Mouse (Mus musculus): ENCODE results near the gene Gm12166. TPM values are rescaled to one million over a fixed set of nuclear protein-coding genes. Genes with fewer than 3 reads are reported as not detected.
"Not testable (repeated sequence)": the region's sequence is repeated elsewhere in the genome, so short reads cannot be mapped to it uniquely, and the experiment has no call there.

Gene Gm12166
- polyA plus RNA-seq, 1 experiment: 25.3 TPM

GRCm38 (mm10) chr11:46055896-46056769 lies 4.0 kb upstream of the Gm12166 start, which contains the start of gene Adam19:
Gene Adam19, plus strand, starts transcription at chr11:46055992.
- Histone ChIP-seq H3K4me3 (ENCODE audit: low read depth, low read length) (peak within 1 kb of the TSS; percentile 82), H3K27ac (ENCODE audit: insufficient read depth, low read depth, low read length) (peak within 1 kb of the TSS; percentile 78)
- WGBS: 3% methylated on average over 51 of the region's 51 CpGs

GRCm38 (mm10) chr11:46054911-46055895 lies 3.1 kb upstream of the Gm12166 start:
- no peaks in the 10 kb centered on the region; the same call in 1 of the 2 replicates for H3K4me1 ChIP-seq (ENCODE audit: control insufficient read depth, insufficient read depth, insufficient read length, low read length)
- TF ChIP-seq CTCF (IDR thresholded peaks at IDR 0.05; ENCODE audit: extremely low read depth, insufficient read length, insufficient replicate concordance, low read depth, low read length) (no peak), POLR2A (IDR thresholded peaks at IDR 0.05; ENCODE audit: low read depth, low read length) (no peak)
- 22% methylated on average over 13 of the region's 13 CpGs for WGBS
- H3K36me3 ChIP-seq (ENCODE audit: control insufficient read depth, insufficient read depth, low read length): no peaks in the 10 kb centered on the region
- peaks cover 11% of the 10 kb centered on the region for H3K27me3 ChIP-seq (ENCODE audit: control insufficient read depth, insufficient read depth, low read length)
- H3K4me3 ChIP-seq (ENCODE audit: low read depth, low read length): peak overlapping the region; percentile 82
- H3K27ac ChIP-seq (ENCODE audit: insufficient read depth, low read depth, low read length): peak overlapping the region; percentile 42; the same call in 1 of the 2 replicates

More at GRCm38 (mm10) chr11:46055896-46056769, 4.0 kb upstream of the Gm12166 start, which contains the start of gene Adam19:
- no peaks in the 10 kb centered on the region; the same call in 1 of the 2 replicates for H3K4me1 ChIP-seq (ENCODE audit: control insufficient read depth, insufficient read depth, insufficient read length, low read length)
- peaks cover 11% of the 10 kb centered on the region for H3K27me3 ChIP-seq (ENCODE audit: control insufficient read depth, insufficient read depth, low read length)
- TF ChIP-seq POLR2A (IDR thresholded peaks at IDR 0.05; ENCODE audit: low read depth, low read length) (peak; percentile 77), CTCF (IDR thresholded peaks at IDR 0.05; ENCODE audit: extremely low read depth, insufficient read length, insufficient replicate concordance, low read depth, low read length) (no peak)
- no peaks in the 10 kb centered on the region for H3K36me3 ChIP-seq (ENCODE audit: control insufficient read depth, insufficient read depth, low read length)

- TF ChIP-seq POLR2A (IDR thresholded peaks at IDR 0.05; ENCODE audit: low read depth, low read length) (no peak), CTCF (IDR thresholded peaks at IDR 0.05; ENCODE audit: extremely low read depth, insufficient read length, insufficient replicate concordance, low read depth, low read length) (no peak)
- Histone ChIP-seq H3K27me3 (ENCODE audit: control insufficient read depth, insufficient read depth, low read length) (peaks cover 11% of the 10 kb centered on the region), H3K36me3 (ENCODE audit: control insufficient read depth, insufficient read depth, low read length) (no peaks in the 10 kb centered on the region), H3K4me3 (ENCODE audit: low read depth, low read length) (no peak overlapping the region), H3K4me1 (ENCODE audit: control insufficient read depth, insufficient read depth, insufficient read length, low read length) (no peaks in the 10 kb centered on the region; the same call in 1 of the 2 replicates), H3K27ac (ENCODE audit: insufficient read depth, low read depth, low read length) (no peak overlapping the region)
- WGBS: 45% methylated on average over 5 of the region's 5 CpGs
These were observed 2.2 kb upstream of the Gm12166 start for GRCm38 (mm10) chr11:46054311-46054710.

- 86% methylated on average over 3 of the region's 3 CpGs for WGBS
- H3K4me3 ChIP-seq (ENCODE audit: low read depth, low read length); H3K27ac ChIP-seq (ENCODE audit: insufficient read depth, low read depth, low read length); H3K36me3 ChIP-seq (ENCODE audit: control insufficient read depth, insufficient read depth, low read length); H3K4me1 ChIP-seq (ENCODE audit: control insufficient read depth, insufficient read depth, insufficient read length, low read length): not testable (repeated sequence)
- H3K27me3 ChIP-seq (ENCODE audit: control insufficient read depth, insufficient read depth, low read length): peaks cover 11% of the 10 kb centered on the region
These were observed 1.3 kb upstream of the Gm12166 start for GRCm38 (mm10) chr11:46053457-46053856.

GRCm38 (mm10) chr11:46047264-46047663 lies 4.9 kb downstream of the Gm12166 start:
- H3K36me3 ChIP-seq (ENCODE audit: control insufficient read depth, insufficient read depth, low read length): no peaks in the 10 kb centered on the region
- TF ChIP-seq CTCF (IDR thresholded peaks at IDR 0.05; ENCODE audit: extremely low read depth, insufficient read length, insufficient replicate concordance, low read depth, low read length) (no peak), POLR2A (IDR thresholded peaks at IDR 0.05; ENCODE audit: low read depth, low read length) (no peak)
- H3K27me3 ChIP-seq (ENCODE audit: control insufficient read depth, insufficient read depth, low read length): no peaks in the 10 kb centered on the region
- no peak overlapping the region for H3K4me3 ChIP-seq (ENCODE audit: low read depth, low read length)
- H3K27ac ChIP-seq (ENCODE audit: insufficient read depth, low read depth, low read length): no peak overlapping the region
- 94% methylated on average over 3 of the region's 3 CpGs for WGBS
- H3K4me1 ChIP-seq (ENCODE audit: control insufficient read depth, insufficient read depth, insufficient read length, low read length): no peaks in the 10 kb centered on the region

- WGBS: 88% methylated on average over 5 of the region's 5 CpGs
- no peaks in the 10 kb centered on the region for H3K36me3 ChIP-seq (ENCODE audit: control insufficient read depth, insufficient read depth, low read length)
- H3K4me3 ChIP-seq (ENCODE audit: low read depth, low read length): no peak overlapping the region
- H3K4me1 ChIP-seq (ENCODE audit: control insufficient read depth, insufficient read depth, insufficient read length, low read length): no peaks in the 10 kb centered on the region
- H3K27me3 ChIP-seq (ENCODE audit: control insufficient read depth, insufficient read depth, low read length): no peaks in the 10 kb centered on the region
- no peak overlapping the region for H3K27ac ChIP-seq (ENCODE audit: insufficient read depth, low read depth, low read length)
- TF ChIP-seq POLR2A (IDR thresholded peaks at IDR 0.05; ENCODE audit: low read depth, low read length) (no peak), CTCF (IDR thresholded peaks at IDR 0.05; ENCODE audit: extremely low read depth, insufficient read length, insufficient replicate concordance, low read depth, low read length) (no peak)
These were observed 7.3 kb downstream of the Gm12166 start for GRCm38 (mm10) chr11:46044781-46045180.
